Mouse (Mus musculus) splenic B cell, adult 2 months (primary cell): ENCODE results near the gene Cnga4.
"Not testable (repeated sequence)": the region's sequence is repeated elsewhere in the genome, so short reads cannot be mapped to it uniquely, and the experiment has no call there.

Experiments used
- DNase-seq: peaks from one replicate; pipeline ENCODE4 v3.0.0-alpha.2; 2011; ENCODE audit warnings: low read depth, low spot score
- H3K27me3 ChIP-seq: 2 replicates; pipeline ENCODE4 v1.6.1; 2012; ENCODE audit warnings: mild to moderate bottlenecking, low read length, moderate library complexity, mixed read lengths; ENCODE audit not compliant: control insufficient read depth, poor library complexity, insufficient read depth, severe bottlenecking
- H3K36me3 ChIP-seq: 2 replicates; pipeline ENCODE4 v1.6.1; 2012; ENCODE audit warnings: mild to moderate bottlenecking, low read length, moderate library complexity, mixed read lengths; ENCODE audit not compliant: control insufficient read depth, poor library complexity, insufficient read depth, severe bottlenecking

The Cnga4 gene

DNA sequence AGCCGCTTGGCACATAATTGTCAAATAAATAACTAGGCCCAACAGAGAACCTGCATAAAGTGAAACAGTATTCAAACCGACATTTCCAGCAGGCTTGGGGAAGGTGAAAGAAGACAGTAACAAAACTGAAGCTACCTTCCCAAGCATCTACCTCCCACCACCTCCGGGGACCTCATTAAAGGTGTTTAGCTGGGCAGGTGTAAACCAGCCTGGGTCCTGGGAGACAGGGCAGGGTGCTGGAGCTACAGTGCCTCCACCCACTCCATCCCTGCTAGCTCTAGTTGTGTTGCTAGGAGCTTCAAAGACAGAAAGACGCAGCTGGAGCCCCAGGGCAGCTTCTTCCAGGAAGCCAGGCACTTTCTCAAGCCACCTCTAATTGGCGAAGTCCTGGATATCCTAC lies at the start of gene Cnga4:
Gene Cnga4 (plus strand): TSS at position 301 of the 400 bp plus-strand sequence.
- H3K36me3 ChIP-seq: no peaks in the 10 kb centered on the region
- H3K27me3 ChIP-seq: no peaks in the 10 kb centered on the region; the same call in 1 of the 2 replicates
- DNase-seq: no peak

GRCm38 (mm10) chr7:105356064-105356463 lies 48.3 kb upstream of the Cnga4 start:
- DNase-seq, H3K36me3 ChIP-seq, H3K27me3 ChIP-seq: not testable (repeated sequence)

DNA sequence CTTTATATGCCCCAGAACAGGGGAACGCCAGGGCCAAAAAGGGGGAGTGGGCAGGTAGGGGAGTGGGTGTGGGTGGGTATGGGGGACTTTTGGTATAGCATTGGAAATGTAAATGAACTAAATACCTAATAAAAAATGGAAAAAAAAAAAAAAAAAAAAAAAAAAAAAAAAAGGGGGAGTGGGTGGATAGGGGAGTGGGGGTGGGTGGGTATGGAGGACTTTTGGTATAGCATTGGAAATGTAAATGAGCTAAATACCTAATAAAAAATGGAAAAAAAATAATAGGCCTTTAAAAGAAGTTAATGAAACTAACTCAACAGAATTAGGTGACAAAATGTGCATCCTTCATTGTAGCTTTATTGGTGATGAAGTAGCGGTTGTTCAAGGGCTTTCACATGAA lies 47.9 kb upstream of the Cnga4 start:
- not testable (repeated sequence) for H3K36me3 ChIP-seq, DNase-seq, H3K27me3 ChIP-seq

GRCm38 (mm10) chr7:105361713-105362112 lies 42.7 kb upstream of the Cnga4 start:
- Histone ChIP-seq H3K27me3 (no peaks in the 10 kb centered on the region), H3K36me3 (no peaks in the 10 kb centered on the region)
- DNase-seq: no peak

GRCm38 (mm10) chr7:105367268-105367667 lies 37.1 kb upstream of the Cnga4 start:
- no peaks in the 10 kb centered on the region for H3K27me3 ChIP-seq
- H3K36me3 ChIP-seq: no peaks in the 10 kb centered on the region
- no peak for DNase-seq

- DNase-seq: no peak
Observed at GRCm38 (mm10) chr7:105367930-105368329, 36.4 kb upstream of the Cnga4 start, which contains the start of gene Olfr692. Gene Olfr692, plus strand, starts transcription at chr7:105368230.

GRCm38 (mm10) chr7:105368521-105368920 lies 35.8 kb upstream of the Cnga4 start:
- Histone ChIP-seq H3K27me3 (no peaks in the 10 kb centered on the region), H3K36me3 (no peaks in the 10 kb centered on the region)
- no peak for DNase-seq

More at GRCm38 (mm10) chr7:105367930-105368329, 36.4 kb upstream of the Cnga4 start, which contains the start of gene Olfr692:
- Histone ChIP-seq H3K36me3 (no peaks in the 10 kb centered on the region), H3K27me3 (no peaks in the 10 kb centered on the region)

GRCm38 (mm10) chr7:105372912-105373311 lies 31.5 kb upstream of the Cnga4 start:
- peaks cover 1% of the 10 kb centered on the region; the same call in 1 of the 2 replicates for H3K36me3 ChIP-seq
- H3K27me3 ChIP-seq: no peaks in the 10 kb centered on the region
- DNase-seq: peak; percentile 45

GRCm38 (mm10) chr7:105373509-105373908 lies 30.9 kb upstream of the Cnga4 start:
- peaks cover 1% of the 10 kb centered on the region; the same call in 1 of the 2 replicates for H3K36me3 ChIP-seq
- no peaks in the 10 kb centered on the region for H3K27me3 ChIP-seq
- DNase-seq: no peak

DNA sequence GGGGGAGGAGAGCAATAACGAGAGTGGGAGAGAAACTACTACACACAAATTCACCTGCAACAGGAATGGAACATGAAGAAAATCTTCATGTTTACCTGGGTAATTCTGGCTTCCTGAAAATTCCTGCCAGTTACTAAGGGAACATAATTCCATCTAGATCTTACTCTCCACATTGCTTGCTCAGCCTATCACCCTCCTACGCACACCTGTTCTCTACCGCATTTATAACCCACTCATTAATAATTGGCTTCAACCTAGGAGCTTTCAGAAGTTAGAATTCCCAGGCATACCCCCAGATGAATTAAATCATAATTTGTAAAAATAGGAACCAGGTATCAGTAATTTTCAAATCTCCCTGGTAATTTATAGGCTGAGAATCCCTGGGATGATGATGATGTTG lies 30.4 kb upstream of the Cnga4 start:
- DNase-seq: no peak
- Histone ChIP-seq H3K36me3 (peaks cover 4% of the 10 kb centered on the region), H3K27me3 (no peaks in the 10 kb centered on the region)

DNA sequence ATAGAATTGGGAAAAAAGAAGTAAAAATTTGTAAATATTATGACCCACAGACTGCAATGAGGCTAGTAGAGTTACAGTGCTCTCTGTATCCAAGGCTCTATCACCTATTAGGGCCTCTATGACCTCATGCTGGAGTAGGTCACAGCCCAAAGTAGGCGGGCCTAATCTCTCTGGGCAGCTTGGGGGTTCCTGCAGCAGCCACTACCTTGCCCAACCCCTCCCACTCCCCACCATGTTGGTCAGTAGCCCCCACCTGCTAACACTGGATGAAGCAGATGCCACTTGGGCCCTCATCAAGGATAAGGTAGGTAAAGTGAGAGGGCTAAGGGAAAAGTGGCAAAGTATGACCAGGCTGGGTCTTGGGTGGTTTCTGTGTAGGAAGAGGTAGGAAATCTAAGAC lies 29.5 kb upstream of the Cnga4 start, which contains the start of gene Gm5901:
Gene Gm5901 (plus strand): TSS at position 173 of the 400 bp plus-strand sequence.
- Histone ChIP-seq H3K36me3 (peaks cover 6% of the 10 kb centered on the region), H3K27me3 (no peaks in the 10 kb centered on the region)
- DNase-seq: no peak

DNA sequence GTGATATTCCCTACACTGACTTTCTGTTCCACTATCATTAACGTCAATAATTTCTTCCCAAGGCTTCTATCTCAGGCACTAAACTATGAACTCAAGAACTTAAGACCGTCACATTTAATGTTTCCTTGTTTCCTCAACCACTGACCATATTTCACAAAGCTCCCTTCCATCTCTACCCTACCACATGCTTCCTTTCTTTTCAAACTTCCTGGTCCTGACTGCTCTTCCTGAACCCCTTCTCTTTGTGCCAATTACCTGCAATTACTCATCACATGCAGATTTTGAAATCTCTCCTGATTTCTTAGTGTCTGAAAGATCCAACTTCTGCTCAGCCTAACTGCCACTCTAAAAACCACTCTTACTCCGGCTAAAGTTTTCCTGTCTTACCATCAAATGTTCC lies 24.0 kb upstream of the Cnga4 start:
- H3K27me3 ChIP-seq: no peaks in the 10 kb centered on the region
- peaks cover 18% of the 10 kb centered on the region for H3K36me3 ChIP-seq
- DNase-seq: no peak

DNA sequence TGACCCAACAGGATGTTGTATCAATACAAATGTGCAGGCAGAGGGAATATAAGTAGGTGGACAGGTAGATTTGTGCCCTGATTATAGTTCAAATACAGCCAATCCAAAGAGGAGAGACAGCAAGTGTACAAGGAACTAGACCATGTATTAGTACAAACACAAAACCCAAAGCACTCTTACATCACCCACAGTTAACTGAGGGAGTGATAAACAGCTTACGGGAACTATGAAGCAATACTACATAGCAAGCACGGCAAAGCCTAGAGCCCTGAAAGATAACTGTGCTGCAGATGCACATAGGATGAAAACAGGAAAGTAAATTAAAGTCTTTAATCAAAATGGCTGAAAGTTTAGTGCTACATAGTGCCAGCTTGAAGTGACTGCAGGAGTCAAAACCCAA lies 16.7 kb upstream of the Cnga4 start:
- Histone ChIP-seq H3K36me3 (peaks cover 8% of the 10 kb centered on the region), H3K27me3 (no peaks in the 10 kb centered on the region)
- no peak for DNase-seq

DNA sequence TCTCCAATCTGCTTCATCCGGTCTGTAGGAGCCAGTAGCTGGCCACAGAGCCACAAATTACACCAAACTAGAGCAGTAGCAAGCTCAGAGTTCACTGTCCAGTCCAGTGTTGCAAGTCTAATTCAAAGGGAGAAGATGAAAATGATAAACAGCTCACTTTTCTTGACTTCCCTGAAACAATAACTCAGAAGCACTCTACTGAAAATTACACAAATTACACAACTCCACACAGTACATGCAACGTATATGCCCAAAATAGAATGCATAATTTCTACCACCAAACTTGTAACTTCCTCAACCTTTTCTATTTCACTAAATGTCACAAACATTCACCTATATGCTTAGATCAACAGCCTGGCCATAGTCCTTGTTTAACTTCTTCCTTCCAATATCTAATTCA lies 14.1 kb upstream of the Cnga4 start:
- no peaks in the 10 kb centered on the region; the same call in 1 of the 2 replicates for H3K36me3 ChIP-seq
- DNase-seq: no peak
- no peaks in the 10 kb centered on the region for H3K27me3 ChIP-seq

DNA sequence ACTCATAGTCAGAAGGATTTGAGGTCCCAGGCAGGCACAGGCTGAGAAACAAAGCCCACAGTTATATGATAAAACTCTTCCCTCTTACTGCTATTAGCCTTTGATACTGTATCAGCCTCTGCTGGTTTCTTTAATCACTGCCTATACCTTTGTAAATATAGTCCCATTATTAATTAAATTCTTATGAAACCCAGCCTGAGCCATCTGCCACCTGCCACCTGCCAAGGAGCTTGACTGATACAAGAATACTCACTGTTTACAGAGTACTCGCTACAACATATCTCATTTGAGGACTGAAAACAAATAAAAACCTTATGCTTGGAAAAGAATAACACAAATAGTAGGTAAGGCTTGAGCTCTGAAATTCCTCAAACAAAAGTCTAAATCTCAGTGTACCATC lies 9.8 kb upstream of the Cnga4 start:
- no peak for DNase-seq
- Histone ChIP-seq H3K36me3 (no peaks in the 10 kb centered on the region; the same call in 1 of the 2 replicates), H3K27me3 (no peaks in the 10 kb centered on the region)

DNA sequence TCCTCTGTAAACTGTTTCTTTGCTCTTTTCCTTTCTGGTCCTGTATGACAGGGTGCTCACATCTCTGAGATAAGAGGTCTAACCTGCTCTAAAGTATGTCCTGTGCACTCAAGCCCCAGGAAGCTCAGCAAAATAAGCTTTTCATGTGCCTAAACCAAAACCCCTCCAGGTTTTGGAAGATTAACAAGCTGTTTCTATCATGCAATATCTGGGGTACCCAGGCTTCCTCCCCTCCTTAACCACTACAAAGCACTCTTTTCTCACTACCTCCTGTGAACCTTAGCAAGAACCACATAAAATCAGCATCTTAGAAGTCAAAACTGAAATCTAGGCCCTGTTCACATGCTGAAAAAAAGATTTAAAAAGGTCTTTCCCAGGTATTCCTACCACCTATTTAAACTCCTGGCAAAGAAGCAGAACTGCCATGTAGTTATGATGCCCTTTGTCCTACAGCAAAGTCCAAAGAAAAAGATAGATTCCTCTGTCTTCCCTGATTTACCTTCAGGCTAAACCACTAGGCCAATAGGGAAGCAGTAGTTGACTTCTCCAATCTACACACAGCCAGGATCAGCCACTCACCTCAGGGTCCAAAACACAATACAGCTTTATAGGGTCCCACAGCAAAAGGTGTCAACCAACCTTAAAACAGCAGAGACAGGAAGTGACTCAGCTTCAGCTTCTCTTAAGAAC lies 9.1 kb upstream of the Cnga4 start:
- H3K27me3 ChIP-seq: no peaks in the 10 kb centered on the region
- no peak for DNase-seq
- no peaks in the 10 kb centered on the region for H3K36me3 ChIP-seq
